Mouse (Mus musculus): ENCODE data around the gene Xrn2. TPM values are rescaled to one million over a fixed set of nuclear protein-coding genes. Genes with fewer than 3 reads are reported as not detected.

Gene Xrn2
- polyA plus RNA-seq, 1 experiment from 2014 or later = 87.5 TPM

- no peak for ATAC-seq (ENCODE audit: low FRiP score, low read depth)
- peaks cover 49% of the 10 kb centered on the region for H3K36me3 ChIP-seq
- WGBS = 70% methylated on average over 1 of the region's 1 CpGs
These were observed 56.3 kb downstream of the Xrn2 start for GRCm38 (mm10) chr2:147069077-147069476.

GRCm38 (mm10) chr2:147070305-147070704, 57.5 kb downstream of the Xrn2 start:
- Histone ChIP-seq H3K9me3 (no peaks in the 10 kb centered on the region), H3K4me1 (no peaks in the 10 kb centered on the region), H3K36me3 (peaks cover 47% of the 10 kb centered on the region), H3K4me2 (replicated peaks) (no peak overlapping the region), H3K9ac (no peak overlapping the region), H3K4me3 (no peak overlapping the region), H3K27me3 (no peaks in the 10 kb centered on the region), H3K27ac (no peak overlapping the region)
- no peak for ATAC-seq (ENCODE audit: low FRiP score, low read depth)
- WGBS = 81% methylated on average over 1 of the region's 1 CpGs

More at GRCm38 (mm10) chr2:147069077-147069476, 56.3 kb downstream of the Xrn2 start:
- Histone ChIP-seq H3K27me3 (no peaks in the 10 kb centered on the region), H3K4me2 (replicated peaks) (no peak overlapping the region), H3K9ac (no peak overlapping the region), H3K4me3 (no peak overlapping the region), H3K9me3 (no peaks in the 10 kb centered on the region), H3K27ac (no peak overlapping the region), H3K4me1 (no peaks in the 10 kb centered on the region)

- no peak overlapping the region for H3K4me3 ChIP-seq
- H3K36me3 ChIP-seq = peaks cover 46% of the 10 kb centered on the region
- no peak for ATAC-seq (ENCODE audit: low FRiP score, low read depth)
These were observed 61.2 kb downstream of the Xrn2 start for GRCm38 (mm10) chr2:147073962-147074361.

GRCm38 (mm10) chr2:147074399-147074798, 61.6 kb downstream of the Xrn2 start:
- Histone ChIP-seq H3K27ac (no peak overlapping the region), H3K4me1 (no peaks in the 10 kb centered on the region), H3K36me3 (peaks cover 42% of the 10 kb centered on the region), H3K4me3 (no peak overlapping the region), H3K4me2 (replicated peaks) (no peak overlapping the region), H3K9ac (no peak overlapping the region), H3K27me3 (peaks cover 6% of the 10 kb centered on the region), H3K9me3 (no peaks in the 10 kb centered on the region)
- WGBS = 81% methylated on average over 4 of the region's 4 CpGs
- ATAC-seq (ENCODE audit: low FRiP score, low read depth) = no peak

More at GRCm38 (mm10) chr2:147073962-147074361, 61.2 kb downstream of the Xrn2 start:
- H3K4me1 ChIP-seq = no peaks in the 10 kb centered on the region
- peaks cover 3% of the 10 kb centered on the region for H3K27me3 ChIP-seq
- H3K9ac ChIP-seq = no peak overlapping the region
- WGBS = 81% methylated on average over 2 of the region's 2 CpGs
- no peak overlapping the region for H3K27ac ChIP-seq
- H3K4me2 ChIP-seq (replicated peaks) = no peak overlapping the region
- H3K9me3 ChIP-seq = no peaks in the 10 kb centered on the region

- Histone ChIP-seq H3K4me1 (peaks cover 11% of the 10 kb centered on the region; the same call in 1 of the 2 replicates), H3K9ac (no peak overlapping the region), H3K36me3 (0 out of 2 replicates have a peak, but pooled peaks cover 5% of the 10 kb centered on the region), H3K4me3 (no peak overlapping the region), H3K4me2 (replicated peaks) (no peak overlapping the region), H3K27ac (no peak overlapping the region), H3K27me3 (peaks cover 73% of the 10 kb centered on the region), H3K9me3 (no peaks in the 10 kb centered on the region)
- no peak for ATAC-seq (ENCODE audit: low FRiP score, low read depth)
- 65% methylated on average over 4 of the region's 4 CpGs for WGBS
These were observed 69.6 kb downstream of the Xrn2 start for GRCm38 (mm10) chr2:147082391-147082790.

GRCm38 (mm10) chr2:147083471-147084365, 70.9 kb downstream of the Xrn2 start:
- Histone ChIP-seq H3K27ac (no peak overlapping the region), H3K9ac (no peak overlapping the region), H3K4me3 (peak overlapping the region; percentile 42), H3K9me3 (no peaks in the 10 kb centered on the region), H3K36me3 (no peaks in the 10 kb centered on the region), H3K4me2 (replicated peaks) (peak overlapping the region; percentile 64), H3K27me3 (peaks cover 76% of the 10 kb centered on the region), H3K4me1 (peaks cover 11% of the 10 kb centered on the region; the same call in 1 of the 2 replicates)
- no peak for ATAC-seq (ENCODE audit: low FRiP score, low read depth)
- WGBS = under 1% methylated on average over 72 of the region's 72 CpGs

- H3K9ac ChIP-seq = no peak overlapping the region
- H3K27me3 ChIP-seq = peaks cover 69% of the 10 kb centered on the region
- H3K9me3 ChIP-seq = no peaks in the 10 kb centered on the region
- WGBS = 2% methylated on average over 84 of the region's 106 CpGs
- H3K4me2 ChIP-seq (replicated peaks) = peak overlapping the region; percentile 64
- no peaks in the 10 kb centered on the region for H3K36me3 ChIP-seq
- H3K4me3 ChIP-seq = peak overlapping the region; percentile 42
- no peak overlapping the region for H3K27ac ChIP-seq
- peaks cover 11% of the 10 kb centered on the region; the same call in 1 of the 2 replicates for H3K4me1 ChIP-seq
- ATAC-seq (ENCODE audit: low FRiP score, low read depth) = 0 out of 2 replicates have a peak, but pooled peaks have one; percentile 26
These were observed 71.7 kb downstream of the Xrn2 start for GRCm38 (mm10) chr2:147084366-147085071.

- H3K27me3 ChIP-seq = peaks cover 67% of the 10 kb centered on the region
- H3K4me3 ChIP-seq = peak within 1 kb of the TSS; percentile 42
- H3K36me3 ChIP-seq = no peaks in the 10 kb centered on the region
- peak within 1 kb of the TSS; percentile 64 for H3K4me2 ChIP-seq (replicated peaks)
- H3K27ac ChIP-seq = no peak within 1 kb of the TSS
- under 1% methylated on average over 68 of the region's 82 CpGs for WGBS
- peaks cover 11% of the 10 kb centered on the region; the same call in 1 of the 2 replicates for H3K4me1 ChIP-seq
- H3K9ac ChIP-seq = no peak within 1 kb of the TSS
- no peak for ATAC-seq (ENCODE audit: low FRiP score, low read depth)
- no peaks in the 10 kb centered on the region for H3K9me3 ChIP-seq
These were observed 72.5 kb downstream of the Xrn2 start, which contains the start of gene Nkx2-4 for GRCm38 (mm10) chr2:147085072-147085870. Nkx2-4 (minus strand) TSS chr2:147085445.

- H3K27me3 ChIP-seq = peaks cover 64% of the 10 kb centered on the region
- H3K9ac ChIP-seq = no peak overlapping the region
- ATAC-seq (ENCODE audit: low FRiP score, low read depth) = no peak
- no peak overlapping the region for H3K27ac ChIP-seq
- peaks cover 11% of the 10 kb centered on the region; the same call in 1 of the 2 replicates for H3K4me1 ChIP-seq
- whole genome bisulfite sequencing = 6% methylated on average over 6 of the region's 6 CpGs
- H3K4me2 ChIP-seq (replicated peaks) = no peak overlapping the region
- no peaks in the 10 kb centered on the region for H3K9me3 ChIP-seq
- H3K4me3 ChIP-seq = no peak overlapping the region
- H3K36me3 ChIP-seq = no peaks in the 10 kb centered on the region
These were observed 73.1 kb downstream of the Xrn2 start for GRCm38 (mm10) chr2:147085937-147086336.

- ATAC-seq (ENCODE audit: low FRiP score, low read depth) = no peak
- H3K27ac ChIP-seq = no peak overlapping the region
- no peak overlapping the region for H3K4me2 ChIP-seq (replicated peaks)
- no peak overlapping the region for H3K4me3 ChIP-seq
- H3K9ac ChIP-seq = no peak overlapping the region
- peaks cover 11% of the 10 kb centered on the region; the same call in 1 of the 2 replicates for H3K4me1 ChIP-seq
- 21% methylated on average over 5 of the region's 5 CpGs for WGBS
- no peaks in the 10 kb centered on the region for H3K36me3 ChIP-seq
- no peaks in the 10 kb centered on the region for H3K9me3 ChIP-seq
- peaks cover 59% of the 10 kb centered on the region for H3K27me3 ChIP-seq
These were observed 73.6 kb downstream of the Xrn2 start for GRCm38 (mm10) chr2:147086441-147086840.

- Histone ChIP-seq H3K27me3 (no peaks in the 10 kb centered on the region), H3K27ac (no peak overlapping the region), H3K9me3 (no peaks in the 10 kb centered on the region), H3K4me3 (no peak overlapping the region), H3K36me3 (no peaks in the 10 kb centered on the region), H3K4me2 (replicated peaks) (no peak overlapping the region), H3K9ac (no peak overlapping the region), H3K4me1 (no peaks in the 10 kb centered on the region)
- no peak for ATAC-seq (ENCODE audit: low FRiP score, low read depth)
- WGBS = 94% methylated on average over 1 of the region's 1 CpGs
These were observed 106.9 kb downstream of the Xrn2 start for GRCm38 (mm10) chr2:147119736-147120135.

Data from limb, embryonic 13.5 days (tissue).